Mouse (Mus musculus) retina, postnatal 7 days (tissue): ENCODE results near the gene Adra2a.

ENCODE experiments used
- DNase-seq: peaks from one replicate; pipeline ENCODE4 v3.0.0-alpha.2; 2012; ENCODE audit warnings: low read depth, low spot score

Adra2a gene

GRCm38 (mm10) chr19:54043851-54044250, at the start of gene Adra2a:
TSS of gene Adra2a (plus strand) at chr19:54044151.
- DNase-seq, result no peak

- no peak for DNase-seq
These were observed 49.7 kb upstream of the Adra2a start for GRCm38 (mm10) chr19:53994276-53994675.

- DNase-seq, result no peak
These were observed 33.0 kb upstream of the Adra2a start for GRCm38 (mm10) chr19:54010973-54011372.

- DNase-seq, result no peak
These were observed 29.0 kb upstream of the Adra2a start for GRCm38 (mm10) chr19:54014999-54015398.

- DNase-seq, result no peak
These were observed 28.4 kb upstream of the Adra2a start for GRCm38 (mm10) chr19:54015503-54015902.

GRCm38 (mm10) chr19:54035100-54035499, 8.9 kb upstream of the Adra2a start:
- peak; percentile 61 for DNase-seq

- DNase-seq, result no peak
These were observed 4.5 kb upstream of the Adra2a start for GRCm38 (mm10) chr19:54039441-54039840.

- DNase-seq, result no peak
These were observed 3.5 kb upstream of the Adra2a start for GRCm38 (mm10) chr19:54040356-54041028.

- no peak for DNase-seq
These were observed 3.0 kb upstream of the Adra2a start for GRCm38 (mm10) chr19:54041029-54041367.

- peak; percentile 63 for DNase-seq
These were observed 788 bp downstream of the Adra2a start for GRCm38 (mm10) chr19:54044507-54045371.

GRCm38 (mm10) chr19:54045412-54045811, 1.5 kb downstream of the Adra2a start:
- DNase-seq, result no peak

- no peak for DNase-seq
These were observed 2.2 kb downstream of the Adra2a start for GRCm38 (mm10) chr19:54045931-54046683.

- DNase-seq, result no peak
These were observed 2.7 kb downstream of the Adra2a start for GRCm38 (mm10) chr19:54046684-54047070.

GRCm38 (mm10) chr19:54047386-54048050, 3.6 kb downstream of the Adra2a start:
- DNase-seq, result no peak

- DNase-seq, result no peak
These were observed 4.4 kb downstream of the Adra2a start for GRCm38 (mm10) chr19:54048161-54048885.

- no peak for DNase-seq
These were observed 7.7 kb downstream of the Adra2a start for GRCm38 (mm10) chr19:54051651-54052050.

- no peak for DNase-seq
These were observed 11.9 kb downstream of the Adra2a start for GRCm38 (mm10) chr19:54055845-54056244.

- DNase-seq, result no peak
These were observed 24.5 kb downstream of the Adra2a start for GRCm38 (mm10) chr19:54068447-54068846.

GRCm38 (mm10) chr19:54070521-54070920, 26.6 kb downstream of the Adra2a start:
- no peak for DNase-seq

- no peak for DNase-seq
These were observed 28.4 kb downstream of the Adra2a start for GRCm38 (mm10) chr19:54072233-54072800.
